Mouse (Mus musculus) ES-E14 (cell line): ENCODE data around the gene Snrnp35.

Experiments used
- CHD2 ChIP-seq: IDR thresholded peaks from 2 replicates; pipeline ENCODE4 v1.6.1; 2014; ENCODE audit warnings: mild to moderate bottlenecking, low read depth, low read length, inconsistent platforms
- HCFC1 ChIP-seq: IDR thresholded peaks from 2 replicates; pipeline ENCODE4 v1.6.1; 2012; ENCODE audit warnings: low read length, inconsistent platforms, borderline replicate concordance; ENCODE audit not compliant: insufficient read depth
- MAFK ChIP-seq: IDR thresholded peaks from 2 replicates; pipeline ENCODE4 v1.6.1; 2014; ENCODE audit warnings: mild to moderate bottlenecking, low read depth, low read length, inconsistent platforms; ENCODE audit not compliant: insufficient read depth
- ZC3H11A ChIP-seq: IDR thresholded peaks from 2 replicates; pipeline ENCODE4 v1.6.1; 2012; ENCODE audit warnings: low read depth, mild to moderate bottlenecking, inconsistent platforms, low read length, borderline replicate concordance
- ZNF384 ChIP-seq: IDR thresholded peaks from 2 replicates; pipeline ENCODE4 v1.6.1; 2012; ENCODE audit warnings: low read depth, low read length, inconsistent platforms

GRCm38 (mm10) chr5:124456762-124457161 lies 26.2 kb upstream of the Snrnp35 start:
- TF ChIP-seq MAFK: no peak
- TF ChIP-seq HCFC1: no peak
- TF ChIP-seq CHD2: no peak
- TF ChIP-seq ZC3H11A: no peak
- no peak for TF ChIP-seq ZNF384
